Mouse (Mus musculus) Patski (cell line): ENCODE measurements around the gene Hsf4. TPM values are rescaled to one million over a fixed set of nuclear protein-coding genes. Genes with fewer than 3 reads are reported as not detected.

Source experiments
- ATAC-seq: fragments of 100-300 bp; one replicate; pipeline ENCODE4 v1.8.0; 2021
- CTCF ChIA-PET: fragments of 350-600 bp; sonication (Branson Sonifier 250); formaldehyde crosslinking; loops from one replicate; lab custom pipeline; 2022; ENCODE audit warnings: inconsistent platforms; lab: Charles Lee
- POLR2A ChIA-PET: fragments of 350-600 bp; sonication (Branson Sonifier 250); formaldehyde crosslinking; loops from one replicate; lab custom pipeline; 2022; ENCODE audit warnings: antibody characterized with exemption, inconsistent platforms; lab: Charles Lee
- DNase-seq: peaks from one replicate; pipeline ENCODE4 v3.0.0-alpha.2; 2011; ENCODE audit warnings: low read depth, low spot score
- H3K27me3 ChIP-seq: fragments of 371-371 bp; one replicate; pipeline ENCODE4 v1.5.1; 2021
- CTCF ChIP-seq: fragments of 100-300 bp; IDR thresholded peaks from one replicate; pipeline ENCODE4 v1.5.1; 2021
- in situ Hi-C: fragments of 300-500 bp; cut with MboI; formaldehyde crosslinking; loops from 3 replicates; pipeline ENCODE4 v1.11.1; 2018; ENCODE audit warnings: low pct_unique_long_range_greater_than_20kb, mixed read lengths
- polyA plus RNA-seq: library from polyadenylated mRNA; unstranded; gene quantifications from one replicate; pipeline ENCODE4 v1.2.3, GENCODE M21; 2021

Gene Hsf4
- polyA plus RNA-seq, 1 experiment from 2014 or later, result 0.12 TPM

DNA sequence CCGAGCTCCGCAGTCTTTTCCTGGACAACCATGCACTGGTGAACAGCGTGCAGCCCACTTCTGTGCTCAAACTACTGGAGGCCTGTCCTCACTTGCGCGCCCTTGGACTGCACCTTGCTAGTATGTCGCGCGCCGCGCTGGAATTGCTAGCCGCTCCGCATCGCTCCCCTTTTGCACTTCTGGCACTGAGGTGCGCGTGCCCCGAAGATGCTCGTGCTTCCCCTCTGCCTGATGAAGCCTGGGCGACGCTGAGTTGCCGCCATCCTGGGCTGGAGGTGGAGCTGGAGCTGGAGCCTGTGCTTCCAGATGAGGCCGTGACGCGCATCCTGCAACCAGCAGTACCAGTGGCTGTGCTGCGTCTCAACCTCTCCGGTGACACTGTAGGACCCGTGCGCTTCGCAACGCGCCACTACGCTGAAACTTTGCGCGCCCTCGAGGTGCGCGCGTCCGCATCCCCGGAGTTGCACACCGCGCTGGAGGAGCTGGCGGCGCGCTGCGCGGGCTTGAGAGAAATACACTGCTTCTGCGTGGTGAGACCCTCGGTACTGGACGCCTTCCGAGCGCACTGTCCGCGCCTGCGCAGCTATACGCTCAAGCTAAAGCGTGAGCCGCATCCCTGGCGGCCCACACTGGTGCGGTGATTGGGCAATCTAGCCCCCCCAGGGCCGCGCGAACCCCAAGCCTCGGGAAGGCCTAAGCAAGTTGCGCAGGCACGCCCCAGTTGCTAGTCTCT, 1.1 kb upstream of the Hsf4 start:
- in situ Hi-C loops, result no loop called here
- ChIA-PET CTCF (no interaction called here), POLR2A (no interaction called here)
- TF ChIP-seq CTCF, result no peak
- ATAC-seq, result no peak
- no peak for DNase-seq
- H3K27me3 ChIP-seq, result no peaks in the 10 kb centered on the region

DNA sequence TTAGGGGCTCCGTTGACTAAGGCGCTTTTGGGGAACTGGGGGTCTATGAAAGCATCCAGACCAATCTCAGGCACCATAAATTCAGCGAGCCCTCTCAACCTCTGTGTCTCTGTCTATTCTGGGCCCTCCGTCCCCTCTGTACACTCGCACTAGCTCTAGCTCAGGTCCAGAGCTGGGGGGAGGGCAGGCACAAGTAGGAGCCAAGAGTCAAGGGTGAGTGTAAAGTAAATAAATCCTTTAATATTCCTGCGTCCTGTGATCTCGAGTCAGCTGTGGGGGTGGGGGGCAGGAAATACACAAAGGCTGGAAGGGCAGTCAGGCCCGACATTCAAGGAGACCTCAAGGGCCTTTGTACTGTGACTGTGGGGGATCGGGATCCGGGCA, 534 bp upstream of the Hsf4 start:
- no peak for TF ChIP-seq CTCF
- POLR2A ChIA-PET, result no interaction called here
- DNase-seq (no peak), ATAC-seq (no peak)
- no peaks in the 10 kb centered on the region for H3K27me3 ChIP-seq
- CTCF ChIA-PET, result no interaction called here
- in situ Hi-C loops, result no loop called here

DNA sequence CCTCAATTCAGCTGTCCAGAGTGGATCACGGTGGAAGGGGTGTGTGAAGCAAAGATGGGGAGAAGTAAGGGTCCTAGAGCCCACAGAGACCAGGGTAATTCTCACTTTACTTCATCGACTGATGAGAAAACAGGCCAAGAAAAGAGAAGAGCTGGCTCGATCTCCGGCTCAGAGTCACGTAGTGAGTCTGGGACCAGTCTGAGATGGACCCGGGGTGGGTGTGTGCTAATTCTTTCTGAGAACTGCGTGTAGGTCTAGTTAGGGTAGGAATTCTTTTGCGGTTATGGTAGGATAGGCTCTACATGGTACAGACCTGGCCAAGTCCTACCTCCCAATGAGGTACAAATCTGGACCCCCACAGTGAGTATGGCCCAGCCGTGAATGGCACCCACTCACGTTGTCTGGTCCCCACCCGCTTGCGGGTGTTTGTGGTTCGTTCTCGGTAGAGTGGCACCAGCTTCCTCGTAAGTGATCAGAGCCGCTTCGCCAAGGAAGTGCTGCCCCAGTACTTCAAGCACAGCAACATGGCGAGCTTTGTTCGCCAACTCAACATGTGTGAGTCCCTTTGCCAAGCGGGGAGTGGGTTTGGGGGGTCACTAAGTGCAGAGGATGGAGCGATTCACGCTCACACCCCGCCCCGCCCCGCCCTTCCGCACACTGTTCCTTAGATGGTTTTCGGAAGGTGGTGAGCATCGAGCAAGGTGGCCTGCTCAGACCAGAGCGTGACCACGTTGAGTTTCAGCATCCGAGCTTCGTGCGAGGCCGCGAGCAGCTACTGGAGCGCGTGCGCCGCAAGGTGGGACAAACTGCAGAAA, 707 bp downstream of the Hsf4 start:
- no peaks in the 10 kb centered on the region for H3K27me3 ChIP-seq
- no peak for TF ChIP-seq CTCF
- CTCF ChIA-PET, result no interaction called here
- POLR2A ChIA-PET, result no interaction called here
- ATAC-seq (no peak), DNase-seq (no peak)
- in situ Hi-C loops, result no loop called here

DNA sequence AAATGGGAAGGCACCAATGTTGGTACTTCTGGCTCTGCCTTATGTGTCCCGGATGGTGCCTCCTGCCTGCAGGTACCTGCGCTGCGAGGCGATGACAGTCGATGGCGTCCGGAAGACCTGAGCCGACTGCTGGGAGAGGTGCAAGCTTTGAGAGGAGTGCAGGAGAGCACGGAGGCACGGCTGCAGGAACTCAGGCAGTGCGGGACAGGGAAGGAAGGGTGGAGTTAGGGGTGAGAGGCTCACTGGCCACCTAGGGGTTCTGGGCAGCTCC, 1.2 kb downstream of the Hsf4 start:
- no peak for DNase-seq
- TF ChIP-seq CTCF, result no peak
- CTCF ChIA-PET, result no interaction called here
- POLR2A ChIA-PET, result no interaction called here
- no peak for ATAC-seq
- H3K27me3 ChIP-seq, result no peaks in the 10 kb centered on the region
- in situ Hi-C loops, result no loop called here

DNA sequence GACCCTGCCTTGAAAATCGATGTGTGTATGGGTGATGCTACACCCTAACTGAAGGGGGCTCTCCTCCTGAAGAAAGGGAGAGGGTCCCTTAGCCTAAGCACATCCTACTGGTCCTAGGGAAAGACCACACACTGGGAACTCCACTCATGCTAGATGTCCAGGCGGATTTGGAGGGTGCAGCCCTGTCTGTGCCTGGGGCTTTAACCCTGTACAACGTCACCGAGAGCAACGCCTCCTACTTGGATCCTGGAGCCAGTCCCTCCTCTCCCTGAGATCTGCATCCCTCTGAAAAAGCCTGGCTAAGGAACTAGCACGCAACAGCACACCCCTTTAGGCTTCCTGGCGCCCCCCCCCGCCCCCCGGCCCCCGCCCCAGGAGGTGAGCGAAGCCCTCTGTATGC, 5.8 kb downstream of the Hsf4 start:
- ChIA-PET CTCF (interaction anchor here (1.9 to 2.3 kb wide), 2 partner anchors 11 to 15 kb away, joined by 6 to 8 read pairs; no protein-coding TSS in a partner anchor), POLR2A (no interaction called here)
- ATAC-seq, result no peak
- no peak for TF ChIP-seq CTCF
- H3K27me3 ChIP-seq, result no peaks in the 10 kb centered on the region
- in situ Hi-C loops, result no loop called here
- DNase-seq, result no peak

DNA sequence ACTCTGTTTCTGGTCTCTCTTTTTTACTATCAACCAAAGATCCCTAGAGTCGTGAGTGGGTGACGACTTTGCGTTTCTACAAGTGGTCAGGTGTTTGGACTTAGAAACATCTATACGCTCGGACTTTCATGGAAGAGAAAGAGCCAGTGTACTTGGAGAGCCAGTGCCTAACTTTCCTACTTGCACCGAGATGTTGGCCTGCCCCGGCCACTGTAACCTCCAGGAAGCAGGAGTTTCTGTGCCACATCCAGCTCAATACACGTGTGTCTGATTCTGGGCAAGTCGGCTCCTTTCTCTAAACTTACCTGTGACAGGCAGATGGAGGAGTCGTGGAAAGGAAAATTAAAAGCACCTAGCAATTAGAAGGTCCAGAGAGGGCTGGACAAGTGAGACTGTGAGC, 6.2 kb downstream of the Hsf4 start, which contains the start of gene Nol3:
Gene Nol3, plus strand, starts transcription at position 301 of the 400 bp plus-strand sequence.
- DNase-seq, result no peak
- ChIA-PET CTCF (interaction anchor here (1.9 kb wide), 1 partner anchor 14 kb away, joined by 6 read pairs; no protein-coding TSS in a partner anchor), POLR2A (no interaction called here)
- ATAC-seq, result no peak
- H3K27me3 ChIP-seq, result no peaks in the 10 kb centered on the region
- no peak for TF ChIP-seq CTCF
- in situ Hi-C loops, result no loop called here

DNA sequence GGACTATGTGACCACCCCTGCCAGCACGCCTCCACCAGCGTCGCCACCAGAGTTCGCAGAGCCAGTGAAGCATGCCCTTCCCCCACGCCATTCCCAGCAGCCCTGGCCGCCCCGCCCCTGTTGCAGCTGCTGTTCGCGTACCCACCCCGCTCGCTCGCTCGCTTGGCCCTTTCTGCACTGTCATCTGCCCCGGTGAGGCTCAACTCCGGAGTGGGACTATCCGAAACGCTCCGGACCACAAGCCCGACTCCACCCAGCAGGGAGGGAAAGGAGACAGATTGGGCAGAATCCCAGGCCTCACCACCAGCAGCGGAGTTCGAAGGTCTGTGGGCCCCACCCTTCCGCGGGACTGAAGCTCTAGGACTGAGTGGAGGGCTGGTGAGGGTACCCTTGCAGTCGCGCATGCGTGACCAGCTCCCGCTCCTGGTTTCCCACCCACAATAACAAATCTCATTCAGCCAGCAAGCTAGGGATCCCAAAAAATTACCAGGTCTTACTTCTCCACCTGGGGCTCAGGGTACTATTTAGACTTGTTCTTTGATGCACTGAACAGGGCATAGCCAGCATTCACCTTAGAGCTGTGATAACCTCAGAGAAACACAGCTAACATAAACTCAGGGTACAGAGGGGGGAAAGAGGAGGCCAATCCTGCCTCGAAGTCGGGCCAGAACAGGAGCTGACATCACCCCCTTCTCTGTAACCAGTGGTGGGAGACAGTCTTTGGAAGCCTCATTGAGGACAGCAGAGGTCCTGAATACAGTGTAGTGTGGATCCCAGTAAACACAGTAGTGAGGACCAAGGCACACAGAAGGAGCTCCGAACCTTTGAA, 6.9 kb downstream of the Hsf4 start:
- no peak for ATAC-seq
- TF ChIP-seq CTCF, result no peak
- in situ Hi-C loops, result no loop called here
- H3K27me3 ChIP-seq, result no peaks in the 10 kb centered on the region
- ChIA-PET POLR2A (no interaction called here), CTCF (interaction anchor here (1.0 to 1.9 kb wide), 2 partner anchors 12 to 14 kb away, joined by 5 to 6 read pairs; partner anchors contain the start of genes Fbxl8 and Tradd)
- no peak for DNase-seq

DNA sequence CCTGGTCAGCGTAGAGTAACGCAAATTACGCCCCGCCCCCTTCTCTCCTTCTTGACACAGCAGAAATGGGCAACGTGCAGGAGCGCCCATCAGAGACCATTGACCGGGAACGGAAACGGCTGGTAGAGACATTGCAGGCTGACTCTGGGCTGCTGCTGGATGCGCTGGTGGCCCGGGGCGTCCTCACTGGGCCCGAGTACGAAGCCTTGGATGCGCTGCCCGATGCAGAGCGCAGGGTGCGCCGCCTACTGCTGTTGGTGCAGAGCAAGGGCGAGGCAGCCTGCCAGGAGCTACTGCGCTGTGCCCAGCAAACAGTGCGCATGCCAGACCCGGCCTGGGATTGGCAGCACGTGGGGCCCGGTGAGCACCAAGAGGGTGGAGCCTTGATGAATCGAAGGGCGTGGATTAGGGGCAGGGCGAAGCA, 9.3 kb downstream of the Hsf4 start:
- ChIA-PET POLR2A (no interaction called here), CTCF (no interaction called here)
- TF ChIP-seq CTCF, result no peak
- H3K27me3 ChIP-seq, result no peaks in the 10 kb centered on the region
- no peak for DNase-seq
- in situ Hi-C loops, result no loop called here
- no peak for ATAC-seq

DNA sequence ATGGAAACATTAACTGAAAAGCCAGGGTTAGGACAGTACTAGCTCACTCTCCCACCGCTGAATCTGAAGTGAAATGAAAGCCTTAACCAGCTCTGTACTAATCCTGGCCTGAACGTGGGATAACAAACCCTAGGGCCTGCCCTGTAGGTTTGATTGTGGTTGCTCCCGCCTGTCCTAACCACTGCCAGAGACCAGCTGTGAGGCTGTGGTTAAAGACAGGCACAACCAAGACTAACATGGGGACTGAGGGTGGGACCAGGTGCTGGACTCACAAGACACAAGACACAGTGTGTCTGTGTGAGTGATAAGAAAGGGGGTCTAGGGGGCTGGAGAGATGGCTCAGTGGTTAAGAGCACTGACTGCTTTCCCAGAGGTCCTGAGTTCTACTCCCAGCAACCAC, 11.0 kb downstream of the Hsf4 start:
- ATAC-seq (no peak), DNase-seq (no peak)
- no peak for TF ChIP-seq CTCF
- ChIA-PET CTCF (interaction anchor here (1.3 to 1.5 kb wide), 2 partner anchors 15 to 39 kb away, joined by 3 to 4 read pairs; partner anchors contain the start of gene Exoc3l), POLR2A (no interaction called here)
- no peaks in the 10 kb centered on the region for H3K27me3 ChIP-seq
- in situ Hi-C loops, result no loop called here

DNA sequence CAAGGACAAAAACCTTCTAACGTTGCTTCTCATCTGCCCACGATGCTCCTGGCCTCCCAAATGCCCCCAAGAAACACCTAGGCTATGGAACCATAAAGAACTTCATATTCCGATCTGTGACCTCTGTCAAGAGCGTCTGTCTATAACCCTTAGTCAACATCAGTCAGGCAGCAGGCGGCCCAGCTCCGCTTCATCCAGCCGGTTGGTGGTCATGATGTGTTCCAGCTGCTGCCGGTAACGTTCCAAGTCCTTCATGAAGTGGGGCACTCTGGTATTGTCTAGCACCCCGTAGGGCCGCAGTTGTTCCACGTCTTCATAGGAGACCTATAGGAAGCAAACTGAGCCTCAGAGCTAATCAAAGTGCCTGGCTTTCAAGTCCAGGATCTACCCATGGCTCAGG, 12.2 kb downstream of the Hsf4 start:
- TF ChIP-seq CTCF, result no peak
- in situ Hi-C loops, result no loop called here
- H3K27me3 ChIP-seq, result no peaks in the 10 kb centered on the region
- ChIA-PET POLR2A (no interaction called here), CTCF (no interaction called here)
- ATAC-seq (no peak), DNase-seq (no peak)
